In genomic region chr1:64106127-64106526, GRCm38 (mm10) we compare ENCODE assay signal across 11 mouse cellular contexts. TPM values are rescaled to one million over a fixed set of nuclear protein-coding genes. Genes with fewer than 3 reads are reported as not detected.
DNase-seq lines count a peak whose midpoint lies in the region; ATAC-seq and TF ChIP-seq lines count a peak whose summit lies in the region.
"Had no signal": no experiment of that assay in that cellular context is flagged by ENCODE, and none has a peak within 500 bp of the region (broad histone marks: within the 10 kb centered on the region; RNA-seq: fewer than 3 reads in every experiment).

No protein-coding gene starts in this region.

- 25% methylated on average over 5 of the region's 5 CpGs for WGBS in lung, embryonic 14.5 days
- 28% methylated on average over 5 of the region's 5 CpGs for WGBS in hindbrain, embryonic 14.5 days
- 21% methylated on average over 5 of the region's 5 CpGs for WGBS in neural tube, embryonic 14.5 days

- H3K36me3 ChIP-seq in lung, embryonic 14.5 days (ENCODE audit: insufficient read depth) = peaks cover 6% of the 10 kb centered on the region
- H3K36me3 ChIP-seq in hindbrain, embryonic 14.5 days (replicated peaks; ENCODE audit: control insufficient read depth, insufficient read depth) = peaks cover 9% of the 10 kb centered on the region; the same call in 1 of the 2 replicates
- no peaks in the 10 kb centered on the region; the same call in 1 of the 2 replicates for H3K36me3 ChIP-seq in neural tube, embryonic 14.5 days (ENCODE audit: control insufficient read depth, insufficient read depth, low read length)

- no peak overlapping the region for H3K4me3 ChIP-seq in lung, embryonic 14.5 days (ENCODE audit: low read depth, low read length)
- no peak overlapping the region for H3K4me3 ChIP-seq in hindbrain, embryonic 14.5 days (replicated peaks; ENCODE audit: low read length)
- H3K4me3 ChIP-seq in neural tube, embryonic 14.5 days (ENCODE audit: low read depth, low read length) = no peak overlapping the region
- H3K4me3 ChIP-seq: embryonic facial prominence, embryonic 13.5 days; myocyte had no signal

- ATAC-seq in lung, embryonic 14.5 days (ENCODE audit: insufficient read depth) = peak; percentile 93
- ATAC-seq in hindbrain, embryonic 14.5 days (ENCODE audit: low FRiP score) = peak; percentile 37; the same call in 1 of the 2 replicates
- ATAC-seq in neural tube, embryonic 14.5 days (ENCODE audit: low read depth) = peak; percentile 51; the same call in 1 of the 2 replicates

- H3K4me1 ChIP-seq in lung, embryonic 14.5 days (ENCODE audit: insufficient read depth) = peaks cover 6% of the 10 kb centered on the region; the same call in 1 of the 2 replicates
- H3K4me1 ChIP-seq in hindbrain, embryonic 14.5 days (replicated peaks; ENCODE audit: control insufficient read depth, insufficient read depth, low read length) = peaks cover 19% of the 10 kb centered on the region; the same call in 1 of the 2 replicates
- peaks cover 20% of the 10 kb centered on the region; the same call in 1 of the 2 replicates for H3K4me1 ChIP-seq in neural tube, embryonic 14.5 days (ENCODE audit: control insufficient read depth, insufficient read depth, low read length)

- no peak for TF ChIP-seq CTCF in lung, embryonic 14.5 days (IDR thresholded peaks at IDR 0.05; ENCODE audit: low read depth)

- peak; percentile 65 for DNase-seq in heart, adult 11 months
- DNase-seq in heart, adult 18-20 months = no peak
- DNase-seq in lung, embryonic 14.5 days = peak; percentile 55
- DNase-seq in lung, postnatal 10 days = no peak
- no peak for DNase-seq in hindbrain, embryonic 14.5 days (ENCODE audit: low spot score)
- DNase-seq in gastrocnemius, postnatal 25 days = no peak
- no peak for DNase-seq in liver

- no peak overlapping the region; the same call in 1 of the 2 replicates for H3K9ac ChIP-seq in lung, embryonic 14.5 days
- no peak overlapping the region for H3K9ac ChIP-seq in hindbrain, embryonic 14.5 days
- H3K9ac ChIP-seq in neural tube, embryonic 14.5 days (replicated peaks; ENCODE audit: low read depth, low read length) = no peak overlapping the region
- H3K9ac ChIP-seq: embryonic facial prominence, embryonic 13.5 days; liver, embryonic 14.5 days had no signal

- no peaks in the 10 kb centered on the region for H3K9me3 ChIP-seq in lung, embryonic 14.5 days (ENCODE audit: low read depth, low read length)
- no peaks in the 10 kb centered on the region for H3K9me3 ChIP-seq in hindbrain, embryonic 14.5 days (ENCODE audit: control insufficient read depth, low read length)
- no peaks in the 10 kb centered on the region for H3K9me3 ChIP-seq in neural tube, embryonic 14.5 days (ENCODE audit: control insufficient read depth, low read length)
- H3K9me3 ChIP-seq: embryonic facial prominence, embryonic 13.5 days had no signal

- H3K4me2 ChIP-seq in lung, embryonic 14.5 days = peak overlapping the region; percentile 40
- no peak overlapping the region for H3K4me2 ChIP-seq in hindbrain, embryonic 14.5 days (replicated peaks)
- H3K4me2 ChIP-seq in neural tube, embryonic 14.5 days (ENCODE audit: low read depth, low read length) = no peak overlapping the region
- H3K4me2 ChIP-seq: embryonic facial prominence, embryonic 13.5 days had no signal

- no peaks in the 10 kb centered on the region for H3K27me3 ChIP-seq in lung, embryonic 14.5 days (ENCODE audit: insufficient read depth, low read length)
- H3K27me3 ChIP-seq in hindbrain, embryonic 14.5 days (ENCODE audit: control insufficient read depth, insufficient read depth, low read length) = no peaks in the 10 kb centered on the region
- H3K27me3 ChIP-seq in neural tube, embryonic 14.5 days (ENCODE audit: control insufficient read depth, insufficient read depth, low read length) = no peaks in the 10 kb centered on the region
- H3K27me3 ChIP-seq: embryonic facial prominence, embryonic 13.5 days had no signal

- peak overlapping the region; percentile 82 for H3K27ac ChIP-seq in lung, embryonic 14.5 days (ENCODE audit: low read depth)
- H3K27ac ChIP-seq in hindbrain, embryonic 14.5 days = no peak overlapping the region
- H3K27ac ChIP-seq in neural tube, embryonic 14.5 days (ENCODE audit: low read depth, low read length) = no peak overlapping the region
- H3K27ac ChIP-seq: embryonic facial prominence, embryonic 13.5 days; liver, embryonic 14.5 days had no signal

RNA-seq across cellular contexts. Expression of gene Klf7, which starts 16.0 kb away (rescaled TPM):
- 10 to 100 TPM; 14.5 to 18.4 TPM for total RNA-seq in heart, adult 18-20 months (2021)
- 17.7 and 19.8 TPM in 2 replicates for polyA plus RNA-seq in lung, embryonic 14.5 days (2014; fragmentation: Nextera tagmentation; extraction: Ambion mirVana)
- polyA plus RNA-seq in hindbrain, embryonic 14.5 days (2014; fragmentation: Nextera tagmentation; extraction: Ambion mirVana) = 80.1 and 86.6 TPM in 2 replicates
- 71.4 and 78.3 TPM in 2 replicates for polyA plus RNA-seq in neural tube, embryonic 14.5 days (2014; fragmentation: Nextera tagmentation; extraction: Ambion mirVana)
- 1 to 10 TPM; 7.1 to 8.6 TPM for total RNA-seq in gastrocnemius, postnatal 25 days (2021)

Comparison
In these comparisons a context has a peak if more than half of its experiments do, and no peak if none do; other contexts are left out.
1. DNase-seq: peak in heart, adult 11 months (single experiment) and lung, embryonic 14.5 days (single experiment); none in heart, adult 18-20 months (0 of 2), lung, postnatal 10 days (single experiment), hindbrain, embryonic 14.5 days (single experiment), gastrocnemius, postnatal 25 days (single experiment) and liver (single experiment).
2. ATAC-seq: peak in every context shown above with its lines; median percentile 93 in lung, embryonic 14.5 days; 51 in neural tube, embryonic 14.5 days; 37 in hindbrain, embryonic 14.5 days.